Mouse (Mus musculus) thymus, postnatal 0 days (tissue): ENCODE measurements around the gene Elf3. TPM values are rescaled to one million over a fixed set of nuclear protein-coding genes. Genes with fewer than 3 reads are reported as not detected.
"Not testable (repeated sequence)": the region's sequence is repeated elsewhere in the genome, so short reads cannot be mapped to it uniquely, and the experiment has no call there.

Source experiments
- DNase-seq: peaks from one replicate; pipeline ENCODE4 v3.0.0-alpha.2; 2015; ENCODE audit warnings: low spot score
- polyA plus RNA-seq: library from polyadenylated mRNA; unstranded; fragments of >200 nt; fragmentation: Nextera tagmentation; extraction: Ambion mirVana; gene quantifications from 2 replicates; pipeline ENCODE4 v1.2.1, GENCODE M21; 2015

Gene Elf3
- polyA plus RNA-seq, 1 experiment from 2014 or later, result 5.0 TPM

GRCm38 (mm10) chr1:135240206-135240605, 18.2 kb downstream of the Elf3 start:
- not testable (repeated sequence) for DNase-seq

- no peak for DNase-seq
Measured at GRCm38 (mm10) chr1:135237131-135237851, 21.1 kb downstream of the Elf3 start.

GRCm38 (mm10) chr1:135234771-135235170, 23.6 kb downstream of the Elf3 start:
- no peak for DNase-seq

- DNase-seq, result no peak
Measured at GRCm38 (mm10) chr1:135233961-135234360, 24.4 kb downstream of the Elf3 start.

GRCm38 (mm10) chr1:135231878-135232277, 26.5 kb downstream of the Elf3 start:
- not testable (repeated sequence) for DNase-seq

GRCm38 (mm10) chr1:135227339-135227950, 30.9 kb downstream of the Elf3 start:
- no peak for DNase-seq

GRCm38 (mm10) chr1:135224981-135225604, 33.3 kb downstream of the Elf3 start:
- DNase-seq, result no peak

- peak; percentile 7 for DNase-seq
Measured at GRCm38 (mm10) chr1:135224147-135224546, 34.2 kb downstream of the Elf3 start.

- DNase-seq, result no peak
Measured at GRCm38 (mm10) chr1:135217607-135218233, 40.6 kb downstream of the Elf3 start.

GRCm38 (mm10) chr1:135213772-135214640, 44.4 kb downstream of the Elf3 start:
- no peak for DNase-seq

- no peak for DNase-seq
Measured at GRCm38 (mm10) chr1:135210421-135210820, 47.9 kb downstream of the Elf3 start.

- no peak for DNase-seq
Measured at GRCm38 (mm10) chr1:135208716-135209115, 49.7 kb downstream of the Elf3 start.

- DNase-seq, result no peak
Measured at GRCm38 (mm10) chr1:135206586-135207339, 51.6 kb downstream of the Elf3 start.

- DNase-seq, result no peak
Measured at GRCm38 (mm10) chr1:135205257-135205656, 53.1 kb downstream of the Elf3 start.

- no peak for DNase-seq
Measured at GRCm38 (mm10) chr1:135204196-135205126, 53.9 kb downstream of the Elf3 start.
